Mouse (Mus musculus) cerebellum, adult 11-12 months (tissue): Measurements from ENCODE around the gene Olfr1427.
"Not testable (repeated sequence)": the region's sequence is repeated elsewhere in the genome, so short reads cannot be mapped to it uniquely, and the experiment has no call there.

Experiments used
- DNase-seq: peaks from one replicate; pipeline ENCODE4 v3.0.0; 2022

Olfr1427 gene

DNA sequence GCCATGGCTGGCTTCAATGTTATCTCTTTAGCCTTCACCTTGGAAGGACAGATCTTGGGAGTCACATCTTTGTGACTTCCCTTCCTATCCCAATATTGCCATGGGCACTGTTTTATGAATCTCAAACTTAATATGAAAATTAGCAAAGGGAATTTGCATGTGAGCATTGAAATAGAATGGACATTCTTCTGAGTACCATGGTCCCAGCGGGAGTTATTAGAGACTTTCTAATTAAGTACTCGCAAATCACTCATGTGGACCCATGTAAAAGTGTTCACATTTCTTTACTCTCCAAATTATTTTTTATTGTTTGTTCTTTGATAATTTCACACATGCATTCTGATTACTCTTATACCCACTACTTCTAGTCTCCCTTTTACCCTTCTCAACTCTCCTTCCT, at the start of gene Olfr1427:
Gene Olfr1427, minus strand, starts transcription at position 101 of the 400 bp plus-strand sequence.
- no peak for DNase-seq

- DNase-seq: no peak
Observed at GRCm38 (mm10) chr19:12145452-12145851, 42.3 kb upstream of the Olfr1427 start.

DNA sequence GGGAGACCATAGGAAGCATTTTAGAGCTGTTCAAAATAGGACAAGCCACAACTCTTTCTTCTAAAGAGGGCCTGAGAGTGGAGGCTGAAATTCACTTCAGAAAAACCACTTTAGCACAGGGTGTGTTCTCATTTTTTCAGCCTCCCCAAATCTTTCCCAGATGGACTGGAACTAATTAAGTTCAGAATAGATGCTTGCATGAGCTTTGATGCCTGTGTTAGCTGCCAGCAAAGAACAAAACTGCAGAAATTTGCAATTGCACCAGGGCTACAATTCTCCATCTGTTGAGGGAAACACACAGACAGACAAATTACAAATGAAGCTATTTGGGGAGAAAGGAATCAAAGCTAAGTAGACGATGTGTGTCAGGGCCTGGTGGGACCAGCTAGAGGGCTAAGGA, 40.2 kb upstream of the Olfr1427 start:
- no peak for DNase-seq

- no peak for DNase-seq
Observed at GRCm38 (mm10) chr19:12134289-12134688, 31.2 kb upstream of the Olfr1427 start.

- DNase-seq: no peak
Observed at GRCm38 (mm10) chr19:12123103-12123502, 20.0 kb upstream of the Olfr1427 start, which contains the start of gene Olfr76. Olfr76 (minus strand) TSS chr19:12123203.

GRCm38 (mm10) chr19:12116464-12116863, 13.3 kb upstream of the Olfr1427 start:
- DNase-seq: no peak

DNA sequence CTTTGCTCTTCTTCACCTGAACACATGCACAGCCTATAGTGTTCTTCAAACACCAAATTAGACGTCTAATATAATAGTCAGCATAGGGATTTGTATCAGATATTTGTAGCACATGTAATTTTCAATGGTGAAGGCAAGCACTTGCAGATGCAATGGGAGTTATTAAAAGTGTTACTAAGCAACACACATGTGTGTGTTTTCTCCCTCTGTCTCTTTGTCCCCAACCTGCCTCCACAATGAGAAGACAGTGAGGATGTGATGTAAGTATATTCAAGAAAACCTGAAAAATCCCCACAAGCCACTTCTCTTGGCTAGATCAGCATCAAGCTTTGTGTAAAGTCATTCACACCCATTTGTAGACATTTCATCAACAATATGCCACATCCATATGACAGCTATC, 12.7 kb upstream of the Olfr1427 start, which contains the start of gene Olfr1428:
Gene Olfr1428, minus strand, starts transcription at position 101 of the 400 bp plus-strand sequence.
- DNase-seq: no peak

GRCm38 (mm10) chr19:12113807-12114206, 10.7 kb upstream of the Olfr1427 start:
- no peak for DNase-seq

- DNase-seq: no peak
Observed at GRCm38 (mm10) chr19:12104541-12104940, 1.4 kb upstream of the Olfr1427 start.

GRCm38 (mm10) chr19:12091913-12092312, 11.2 kb downstream of the Olfr1427 start, which contains the start of gene Olfr1426:
Olfr1426 (minus strand) TSS chr19:12092013.
- DNase-seq: no peak

DNA sequence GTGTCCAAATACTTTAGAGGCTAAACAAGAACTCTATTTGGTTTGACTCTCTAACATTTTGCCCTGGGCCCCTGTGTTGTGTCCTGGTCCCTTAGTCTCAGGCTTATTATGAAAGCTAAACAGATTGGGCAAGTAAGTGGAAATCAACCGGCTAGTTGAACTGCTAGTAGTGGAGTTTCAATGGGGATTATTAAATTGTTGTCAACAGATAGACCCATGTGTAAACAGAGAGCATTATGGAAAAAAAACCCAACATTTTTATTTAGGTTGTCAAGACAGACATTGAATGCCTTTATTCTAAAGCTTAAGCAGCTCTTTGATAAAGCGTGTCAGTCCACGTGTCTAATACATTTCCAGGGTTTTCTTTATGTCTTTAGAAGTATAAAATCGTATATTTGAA, 25.5 kb downstream of the Olfr1427 start, which contains the start of gene Olfr1425:
Gene Olfr1425, minus strand, starts transcription at position 101 of the 400 bp plus-strand sequence.
- DNase-seq: not testable (repeated sequence)

- not testable (repeated sequence) for DNase-seq
Observed at GRCm38 (mm10) chr19:12069546-12069945, 33.6 kb downstream of the Olfr1427 start.

- DNase-seq: not testable (repeated sequence)
Observed at GRCm38 (mm10) chr19:12067806-12068205, 35.3 kb downstream of the Olfr1427 start.

- DNase-seq: not testable (repeated sequence)
Observed at GRCm38 (mm10) chr19:12062582-12062981, 40.6 kb downstream of the Olfr1427 start, which contains the start of gene Olfr1424. Olfr1424 (minus strand) TSS chr19:12062682.
